Mouse (Mus musculus) heart, embryonic 16.5 days (tissue): ENCODE results near the gene Zfp1. TPM values are rescaled to one million over a fixed set of nuclear protein-coding genes. Genes with fewer than 3 reads are reported as not detected.

Source experiments
- ATAC-seq: fragments of 200-750 bp; cut with Nextera tagmentation; replicated peaks from 2 replicates; pipeline ENCODE4 v1.8.0; 2017; ENCODE audit warnings: moderate number of reproducible peaks; ENCODE audit not compliant: insufficient read depth, low FRiP score; ENCODE audit errors: extremely low read depth
- H3K27ac ChIP-seq: fragments of 300-500 bp; sonication (generic); 2 replicates; pipeline ENCODE4 v1.5.1; 2014; ENCODE audit warnings: mild to moderate bottlenecking, low read length, control low read depth, moderate library complexity
- H3K27me3 ChIP-seq: fragments of 300-500 bp; sonication (generic); 2 replicates; pipeline ENCODE4 v1.6.1; 2014; ENCODE audit warnings: low read length, mixed read lengths; ENCODE audit not compliant: control insufficient read depth, insufficient read depth
- H3K36me3 ChIP-seq: fragments of 300-500 bp; sonication (generic); 2 replicates; pipeline ENCODE4 v1.6.1; 2014; ENCODE audit not compliant: control insufficient read depth, insufficient read depth
- H3K4me1 ChIP-seq: fragments of 300-500 bp; sonication (generic); 2 replicates; pipeline ENCODE4 v1.6.1; 2014; ENCODE audit warnings: low read length, mixed read lengths; ENCODE audit not compliant: control insufficient read depth, insufficient read depth
- H3K4me2 ChIP-seq: fragments of 300-500 bp; sonication (generic); 2 replicates; pipeline ENCODE4 v1.6.1; 2014; ENCODE audit warnings: low read depth, mild to moderate bottlenecking, control low read depth, low read length
- H3K4me3 ChIP-seq: fragments of 300-500 bp; sonication (generic); 2 replicates; pipeline ENCODE4 v1.5.1; 2014; ENCODE audit warnings: mild to moderate bottlenecking, control low read depth, low read length
- H3K9ac ChIP-seq: fragments of 300-500 bp; sonication (generic); 2 replicates; pipeline ENCODE4 v1.6.1; 2014; ENCODE audit warnings: low read length, control low read depth
- H3K9me3 ChIP-seq: fragments of 300-500 bp; sonication (generic); replicated peaks from 2 replicates; pipeline ENCODE4 v1.6.1; 2016; ENCODE audit warnings: low read length; ENCODE audit not compliant: control insufficient read depth
- WGBS: fragments of 180-500 bp; shearing (Covaris S2); extraction: QIAGEN DNeasy Blood & Tissue Kit; methylation state at CpG from one replicate; pipeline ENCODE4 v1.1.7; 2014; 5-methylcytosine and 5-hydroxymethylcytosine counted together
- polyA plus RNA-seq: library from polyadenylated mRNA; unstranded; fragments of >200 nt; fragmentation: Nextera tagmentation; extraction: Ambion mirVana; gene quantifications from 2 replicates; pipeline ENCODE4 v1.2.1, GENCODE M21; 2015

Gene Zfp1
- polyA plus RNA-seq, 1 experiment from 2014 or later, result 16.7 TPM

- WGBS, result 91% methylated on average over 8 of the region's 8 CpGs
- Histone ChIP-seq H3K27ac (no peak overlapping the region), H3K36me3 (no peaks in the 10 kb centered on the region; the same call in 1 of the 2 replicates), H3K4me2 (no peak overlapping the region), H3K9me3 (no peaks in the 10 kb centered on the region), H3K4me3 (no peak overlapping the region), H3K9ac (no peak overlapping the region), H3K4me1 (peaks cover 14% of the 10 kb centered on the region), H3K27me3 (no peaks in the 10 kb centered on the region)
- no peak for ATAC-seq
Observed at GRCm38 (mm10) chr8:111645715-111646114, 2.5 kb downstream of the Zfp1 start.

GRCm38 (mm10) chr8:111648834-111649233 is 5.6 kb downstream of the Zfp1 start:
- ATAC-seq, result no peak
- peaks cover 6% of the 10 kb centered on the region for H3K4me1 ChIP-seq
- no peaks in the 10 kb centered on the region; the same call in 1 of the 2 replicates for H3K36me3 ChIP-seq
- H3K9ac ChIP-seq, result no peak overlapping the region
- WGBS, result 80% methylated on average over 2 of the region's 2 CpGs
- no peak overlapping the region for H3K4me3 ChIP-seq
- no peak overlapping the region for H3K4me2 ChIP-seq
- no peak overlapping the region for H3K27ac ChIP-seq
- H3K9me3 ChIP-seq, result no peaks in the 10 kb centered on the region
- H3K27me3 ChIP-seq, result no peaks in the 10 kb centered on the region

GRCm38 (mm10) chr8:111650651-111651050 is 7.5 kb downstream of the Zfp1 start:
- H3K4me2 ChIP-seq, result no peak overlapping the region
- WGBS, result 90% methylated on average over 3 of the region's 3 CpGs
- no peak for ATAC-seq

GRCm38 (mm10) chr8:111653524-111653923 is 10.3 kb downstream of the Zfp1 start:
- no peak overlapping the region for H3K9ac ChIP-seq
- H3K27ac ChIP-seq, result no peak overlapping the region
- no peaks in the 10 kb centered on the region for H3K36me3 ChIP-seq
- no peak for ATAC-seq
- no peaks in the 10 kb centered on the region for H3K27me3 ChIP-seq
- H3K4me1 ChIP-seq, result peaks cover 9% of the 10 kb centered on the region
- H3K9me3 ChIP-seq, result no peaks in the 10 kb centered on the region
- 92% methylated on average over 2 of the region's 2 CpGs for WGBS
- H3K4me3 ChIP-seq, result no peak overlapping the region
- H3K4me2 ChIP-seq, result no peak overlapping the region

More at GRCm38 (mm10) chr8:111650651-111651050, 7.5 kb downstream of the Zfp1 start:
- no peak overlapping the region for H3K4me3 ChIP-seq
- no peaks in the 10 kb centered on the region; the same call in 1 of the 2 replicates for H3K36me3 ChIP-seq
- no peak overlapping the region for H3K9ac ChIP-seq
- peaks cover 4% of the 10 kb centered on the region for H3K4me1 ChIP-seq
- H3K27me3 ChIP-seq, result no peaks in the 10 kb centered on the region
- H3K9me3 ChIP-seq, result no peaks in the 10 kb centered on the region
- H3K27ac ChIP-seq, result no peak overlapping the region

- H3K9me3 ChIP-seq, result no peaks in the 10 kb centered on the region
- no peak for ATAC-seq
- no peak overlapping the region for H3K9ac ChIP-seq
- peaks cover 12% of the 10 kb centered on the region for H3K4me1 ChIP-seq
- H3K27ac ChIP-seq, result no peak overlapping the region
- H3K4me2 ChIP-seq, result no peak overlapping the region
- no peaks in the 10 kb centered on the region for H3K36me3 ChIP-seq
- H3K4me3 ChIP-seq, result no peak overlapping the region
- 50% methylated on average over 1 of the region's 1 CpGs for WGBS
- H3K27me3 ChIP-seq, result no peaks in the 10 kb centered on the region
Observed at GRCm38 (mm10) chr8:111657312-111657854, 14.2 kb downstream of the Zfp1 start.

GRCm38 (mm10) chr8:111658819-111659423 is 15.7 kb downstream of the Zfp1 start:
- Histone ChIP-seq H3K27me3 (no peaks in the 10 kb centered on the region), H3K4me1 (peaks cover 12% of the 10 kb centered on the region), H3K4me2 (no peak overlapping the region), H3K9me3 (no peaks in the 10 kb centered on the region), H3K27ac (peak overlapping the region; percentile 26), H3K9ac (no peak overlapping the region), H3K36me3 (no peaks in the 10 kb centered on the region), H3K4me3 (no peak overlapping the region)
- peak; percentile 49; the same call in 1 of the 2 replicates for ATAC-seq
- WGBS, result 36% methylated on average over 6 of the region's 6 CpGs

- Histone ChIP-seq H3K4me2 (no peak overlapping the region), H3K36me3 (0 out of 2 replicates have a peak, but pooled peaks cover 2% of the 10 kb centered on the region), H3K27me3 (no peaks in the 10 kb centered on the region), H3K9me3 (no peaks in the 10 kb centered on the region), H3K4me3 (no peak overlapping the region), H3K4me1 (peaks cover 9% of the 10 kb centered on the region), H3K27ac (no peak overlapping the region), H3K9ac (no peak overlapping the region)
- ATAC-seq, result no peak
- WGBS, result 89% methylated on average over 3 of the region's 3 CpGs
Observed at GRCm38 (mm10) chr8:111662473-111662872, 19.3 kb downstream of the Zfp1 start.

- peaks cover 33% of the 10 kb centered on the region for H3K36me3 ChIP-seq
- ATAC-seq, result no peak
Observed at GRCm38 (mm10) chr8:111666751-111667150, 23.6 kb downstream of the Zfp1 start.

GRCm38 (mm10) chr8:111676237-111676636 is 33.0 kb downstream of the Zfp1 start:
- H3K4me1 ChIP-seq, result no peaks in the 10 kb centered on the region
- H3K27me3 ChIP-seq, result no peaks in the 10 kb centered on the region
- no peak overlapping the region for H3K4me3 ChIP-seq
- 74% methylated on average over 8 of the region's 8 CpGs for WGBS
- H3K27ac ChIP-seq, result no peak overlapping the region
- no peak for ATAC-seq
- H3K4me2 ChIP-seq, result no peak overlapping the region
- H3K9ac ChIP-seq, result no peak overlapping the region
- H3K36me3 ChIP-seq, result peaks cover 2% of the 10 kb centered on the region; the same call in 1 of the 2 replicates
- 0 out of 2 replicates have a peak, but pooled peaks cover 5% of the 10 kb centered on the region for H3K9me3 ChIP-seq

More at GRCm38 (mm10) chr8:111666751-111667150, 23.6 kb downstream of the Zfp1 start:
- H3K4me2 ChIP-seq, result no peak overlapping the region
- H3K9me3 ChIP-seq, result peaks cover 9% of the 10 kb centered on the region; the same call in 1 of the 2 replicates
- no peaks in the 10 kb centered on the region for H3K27me3 ChIP-seq
- H3K4me1 ChIP-seq, result no peaks in the 10 kb centered on the region
- no peak overlapping the region for H3K4me3 ChIP-seq
- H3K27ac ChIP-seq, result no peak overlapping the region
- WGBS, result 80% methylated on average over 2 of the region's 2 CpGs
- H3K9ac ChIP-seq, result no peak overlapping the region
